Mouse (Mus musculus) stomach, postnatal 0 days (tissue): ENCODE measurements around the gene Abcc2.
A peak's percentile ranks its signal among the peaks of the same experiment; 100 is the strongest.

Experiments
- CTCF ChIP-seq: IDR thresholded peaks from 2 replicates; pipeline ENCODE4 v1.5.1; 2016; ENCODE audit warnings: antibody characterized with exemption, low read depth, mild to moderate bottlenecking, moderate library complexity
- EP300 ChIP-seq: optimal IDR thresholded peaks from 2 replicates; pipeline ENCODE3; 2016; ENCODE audit warnings: antibody characterized with exemption

- peak; percentile 44 for TF ChIP-seq CTCF
- TF ChIP-seq EP300, result no peak
These were observed 20.3 kb upstream of the Abcc2 start for GRCm38 (mm10) chr19:43761543-43762256.
